Mouse (Mus musculus): ENCODE measurements around the gene Efr3b. TPM values are rescaled to one million over a fixed set of nuclear protein-coding genes. Genes with fewer than 3 reads are reported as not detected.

Gene Efr3b
- total RNA-seq, 2 experiments from 2014 or later: 95.3 to 97.8 TPM

Other genes with a start within 250 kb of the Efr3b start
- 100 to 1,000 TPM; 288 to 295 TPM for gene Dnmt3a, start 232.9 kb downstream of the Efr3b start, total RNA-seq (2021)
- 1 to 10 TPM; 2.2 to 2.5 TPM for gene Pomc, start 84.0 kb downstream of the Efr3b start, total RNA-seq (2021)
- gene Dnajc27, start 43.7 kb upstream of the Efr3b start, total RNA-seq (2021): 10 to 100 TPM; 53.9 to 57.8 TPM
- gene Adcy3, start 94.2 kb upstream of the Efr3b start, total RNA-seq (2021): 10 to 100 TPM; 45.8 to 48.1 TPM
- 1 to 10 TPM; 9.7 to 9.8 TPM for gene Ptrhd1, start 195.1 kb upstream of the Efr3b start, total RNA-seq (2021)
- gene Cenpo, start 195.4 kb upstream of the Efr3b start, total RNA-seq (2021): 1 to 10 TPM; 5.8 to 6.4 TPM

All from layer of hippocampus, postnatal 10 days (tissue).